Mouse (Mus musculus): Measurements from ENCODE around the gene Rps8.

DNA sequence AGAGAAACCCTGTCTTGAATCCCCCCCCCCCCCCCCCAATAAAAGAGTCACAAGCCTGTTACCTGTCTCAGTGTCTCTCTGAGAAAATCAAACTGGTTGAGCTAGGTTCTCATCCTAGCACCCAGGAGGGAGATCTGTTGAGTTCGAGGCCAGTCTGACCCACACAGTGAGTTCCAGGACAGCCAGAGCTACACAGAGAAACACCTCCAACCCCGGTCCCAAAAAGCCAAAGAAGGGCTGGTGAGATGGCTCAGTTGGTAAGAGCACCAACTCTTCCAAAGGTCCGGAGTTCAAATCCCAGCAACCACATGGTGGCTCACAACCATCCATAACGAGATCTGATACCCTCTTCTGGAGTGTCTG lies 46.9 kb upstream of the Rps8 start:
- TF ChIP-seq GATA1 (IDR thresholded peaks at IDR 0.05; ENCODE audit: low read length): no peak
- TF ChIP-seq TAL1 (IDR thresholded peaks at IDR 0.05; ENCODE audit: low read length): no peak

Data from erythroblast, embryonic 14.5 days (primary cell).